Mouse (Mus musculus) stomach, postnatal 0 days (tissue): ENCODE results near the gene Ptprm.

Experiments
- CTCF ChIP-seq: IDR thresholded peaks from 2 replicates; pipeline ENCODE4 v1.5.1; 2016; ENCODE audit warnings: antibody characterized with exemption, low read depth, mild to moderate bottlenecking, moderate library complexity
- EP300 ChIP-seq: optimal IDR thresholded peaks from 2 replicates; pipeline ENCODE3; 2016; ENCODE audit warnings: antibody characterized with exemption

DNA sequence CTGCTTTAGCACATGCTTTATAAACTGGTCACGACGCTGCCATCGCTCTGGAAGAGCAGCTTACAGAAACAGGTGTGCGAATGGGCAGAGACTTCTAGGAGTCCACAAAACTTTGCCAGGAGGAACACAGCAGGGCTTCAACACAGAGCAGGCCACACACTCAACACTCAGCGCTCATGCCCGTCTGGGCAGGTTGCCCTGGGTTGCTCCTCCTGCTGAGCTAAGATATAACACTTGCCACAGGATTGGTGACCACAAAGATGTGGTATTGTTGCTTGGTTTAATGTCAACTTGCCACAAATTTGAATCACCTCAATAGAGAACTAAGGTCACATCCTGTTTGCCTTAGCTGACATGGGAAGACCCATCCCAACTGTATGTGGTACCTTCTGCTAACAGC is 88.0 kb downstream of the Ptprm start:
- TF ChIP-seq EP300: no peak
- no peak for TF ChIP-seq CTCF
